Mouse (Mus musculus) cerebellum, adult 2 months (tissue): Measurements from ENCODE around the gene Srgap2.

ENCODE experiments used
- CTCF ChIP-seq: fragments of 200-500 bp; IDR thresholded peaks from 2 replicates; pipeline ENCODE4 v1.5.1; 2011; ENCODE audit warnings: low read depth, mild to moderate bottlenecking, control low read depth, low read length, moderate library complexity, borderline replicate concordance; ENCODE audit not compliant: insufficient read depth
- POLR2A ChIP-seq: fragments of 200-500 bp; IDR thresholded peaks from 2 replicates; pipeline ENCODE4 v1.6.1; 2011; ENCODE audit warnings: low read length, control low read depth, borderline replicate concordance; ENCODE audit not compliant: insufficient read depth

GRCm38 (mm10) chr1:131293922-131294250, 233.3 kb downstream of the Srgap2 start:
- TF ChIP-seq CTCF, result no peak
- TF ChIP-seq POLR2A, result no peak
